Mouse (Mus musculus) C2C12 (cell line): ENCODE data around the gene Rps28. TPM values are rescaled to one million over a fixed set of nuclear protein-coding genes. Genes with fewer than 3 reads are reported as not detected.

Experiments
- H3K27me3 ChIP-seq: one replicate; pipeline ENCODE4 v1.6.1; 2011; ENCODE audit not compliant: control insufficient read depth, insufficient read depth, insufficient read length
- H3K36me3 ChIP-seq: one replicate; pipeline ENCODE4 v1.6.1; 2011; ENCODE audit not compliant: control insufficient read depth, insufficient read depth
- H3K4me3 ChIP-seq: one replicate; pipeline ENCODE4 v1.5.1; 2011; ENCODE audit warnings: mild to moderate bottlenecking, control low read depth; ENCODE audit not compliant: poor library complexity, insufficient read depth, severe bottlenecking
- H3K79me2 ChIP-seq: one replicate; pipeline ENCODE4 v1.6.1; 2011; ENCODE audit not compliant: control insufficient read depth, insufficient read depth
- H3K79me3 ChIP-seq: one replicate; pipeline ENCODE4 v1.6.1; 2011; ENCODE audit warnings: low read depth, control low read depth
- H3ac ChIP-seq: one replicate; pipeline ENCODE3; 2011; ENCODE audit warnings: low read depth; ENCODE audit not compliant: control insufficient read depth, insufficient read length
- CEBPB ChIP-seq: IDR thresholded peaks from one replicate; pipeline ENCODE4 v1.6.1; 2011; ENCODE audit warnings: low read depth, mild to moderate bottlenecking, control low read depth, moderate library complexity
- CTCF ChIP-seq: IDR thresholded peaks from one replicate; pipeline ENCODE4 v1.5.1; 2011; ENCODE audit not compliant: control insufficient read depth, insufficient read depth, insufficient read length
- FOSL1 ChIP-seq: IDR thresholded peaks from one replicate; pipeline ENCODE4 v1.8.0; 2011; ENCODE audit warnings: mild to moderate bottlenecking, low read length; ENCODE audit not compliant: poor library complexity, insufficient read depth, severe bottlenecking
- MAX ChIP-seq: IDR thresholded peaks from one replicate; pipeline ENCODE4 v1.6.1; 2011; ENCODE audit warnings: mild to moderate bottlenecking, control low read depth
- MYOD1 ChIP-seq: IDR thresholded peaks from one replicate; pipeline ENCODE4 v1.6.1; 2011; ENCODE audit warnings: low read depth; ENCODE audit not compliant: control insufficient read depth, insufficient read length
- MYOG ChIP-seq: IDR thresholded peaks from one replicate; pipeline ENCODE4 v1.6.1; 2011; ENCODE audit not compliant: control insufficient read depth, insufficient read length; ENCODE audit errors: extremely low read depth
- USF1 ChIP-seq: IDR thresholded peaks from one replicate; pipeline ENCODE4 v1.6.1; 2011; ENCODE audit warnings: low read depth, mild to moderate bottlenecking, control low read depth, moderate library complexity
- polyA plus RNA-seq: library from polyadenylated mRNA; unstranded; fragments of >200 nt; fragmentation: generic; extraction: Trizol; gene quantifications from one replicate; pipeline ENCODE4 v1.2.1, GENCODE M21; 2012; ENCODE audit warnings: missing spikeins

Gene Rps28
- polyA plus RNA-seq, 1 experiment, result 8,619 TPM

DNA sequence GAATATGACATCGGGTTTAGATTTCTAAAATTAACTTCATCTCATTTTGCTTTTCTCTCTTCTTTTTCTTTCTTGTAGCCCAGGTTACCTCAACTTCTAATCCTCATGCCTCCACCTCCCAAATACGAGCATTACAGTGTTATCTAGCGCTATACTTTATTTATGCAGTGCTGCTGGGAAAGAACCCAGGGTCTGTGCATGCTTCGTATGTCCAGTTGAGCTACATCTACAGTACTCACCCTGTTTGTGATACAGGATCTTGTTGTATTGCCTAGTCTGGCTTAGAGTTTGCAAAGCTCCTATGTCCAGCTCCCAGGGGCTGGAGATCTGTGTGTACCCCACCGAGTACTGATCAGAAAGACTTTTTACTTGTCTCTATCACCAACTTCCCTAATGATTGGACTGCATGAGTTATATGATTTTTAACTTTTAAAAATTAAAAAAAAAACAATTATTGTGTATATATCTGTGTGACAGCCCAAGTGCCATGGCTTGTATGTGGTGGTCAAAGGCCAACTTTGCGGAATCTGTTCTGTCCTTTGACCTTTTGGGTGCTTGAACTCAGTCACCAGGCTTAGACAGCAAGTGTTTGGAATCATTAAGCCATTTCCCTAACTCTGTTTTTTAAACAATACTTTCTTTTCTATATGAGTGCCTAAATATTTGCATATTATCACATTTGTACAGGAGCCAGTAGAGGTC lies 50.3 kb downstream of the Rps28 start:
- Histone ChIP-seq H3K36me3 (peaks cover 48% of the 10 kb centered on the region), H3ac (no peak overlapping the region), H3K79me2 (peaks cover 23% of the 10 kb centered on the region), H3K79me3 (peaks cover 8% of the 10 kb centered on the region), H3K27me3 (no peaks in the 10 kb centered on the region), H3K4me3 (no peak overlapping the region)
- no peak for TF ChIP-seq CEBPB

GRCm38 (mm10) chr17:33773426-33773825 lies 50.9 kb downstream of the Rps28 start:
- Histone ChIP-seq H3K4me3 (no peak overlapping the region), H3K27me3 (no peaks in the 10 kb centered on the region), H3K79me2 (peaks cover 17% of the 10 kb centered on the region), H3K36me3 (peaks cover 43% of the 10 kb centered on the region), H3ac (no peak overlapping the region), H3K79me3 (peaks cover 6% of the 10 kb centered on the region)
- no peak for TF ChIP-seq USF1
- TF ChIP-seq MAX, result no peak
- no peak for TF ChIP-seq CEBPB
- no peak for TF ChIP-seq FOSL1

DNA sequence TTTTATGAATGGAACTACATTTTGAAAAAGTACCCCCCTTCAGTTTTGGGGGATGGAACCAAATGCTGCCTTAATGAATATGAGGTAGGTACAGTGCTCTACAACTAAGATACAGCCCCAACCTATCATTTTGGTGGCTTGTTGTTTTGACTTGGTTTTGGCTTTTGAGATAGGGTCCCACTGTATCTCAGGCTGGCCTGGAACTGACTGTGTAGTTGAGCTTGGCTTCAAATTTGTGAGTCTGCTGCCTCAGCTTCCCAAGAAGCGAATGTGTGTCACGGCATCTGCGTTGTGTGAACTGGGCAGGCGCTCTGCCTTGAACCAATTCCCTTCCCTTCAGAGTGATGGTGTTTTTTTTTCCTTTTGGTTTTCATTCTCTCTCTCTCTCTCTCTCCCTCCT lies 52.7 kb downstream of the Rps28 start:
- Histone ChIP-seq H3K36me3 (peaks cover 25% of the 10 kb centered on the region), H3K79me2 (no peaks in the 10 kb centered on the region), H3ac (no peak overlapping the region), H3K79me3 (no peaks in the 10 kb centered on the region), H3K27me3 (no peaks in the 10 kb centered on the region), H3K4me3 (no peak overlapping the region)
- TF ChIP-seq CEBPB (no peak), USF1 (no peak), FOSL1 (no peak), MAX (no peak), MYOD1 (no peak), MYOG (no peak), CTCF (no peak)

Other genes starting within 250 kb of the Rps28 start
- gene Zfp414, start 195.5 kb downstream of the Rps28 start, polyA plus RNA-seq, result 25.1 TPM
- not detected for gene Pram1, start 186.5 kb downstream of the Rps28 start, polyA plus RNA-seq
- 129 TPM for gene Hnrnpm, start 137.7 kb downstream of the Rps28 start, polyA plus RNA-seq
- 30.9 TPM for gene March2, start 105.9 kb downstream of the Rps28 start, polyA plus RNA-seq
- gene Rab11b, start 64.0 kb downstream of the Rps28 start, polyA plus RNA-seq, result 97.3 TPM
- gene Angptl4, start 42.7 kb downstream of the Rps28 start, polyA plus RNA-seq, result 212 TPM
- gene Kank3, start 14.0 kb downstream of the Rps28 start, polyA plus RNA-seq, result 5.0 TPM
- 493 TPM for gene Ndufa7, start within 50 bp of the Rps28 start, polyA plus RNA-seq
- 77.8 TPM for gene Cd320, start 18.5 kb upstream of the Rps28 start, polyA plus RNA-seq
- not detected for gene Gm7029, start 49.3 kb upstream of the Rps28 start, polyA plus RNA-seq
- gene Kifc1, start 66.1 kb upstream of the Rps28 start, polyA plus RNA-seq, result 68.6 TPM
- not detected for gene Platr17, start 80.6 kb upstream of the Rps28 start, polyA plus RNA-seq
- 19.3 TPM for gene Daxx, start 84.9 kb upstream of the Rps28 start, polyA plus RNA-seq
- gene Tapbp, start 91.3 kb upstream of the Rps28 start, polyA plus RNA-seq, result 30.5 TPM
- 30.3 TPM for gene Zbtb22, start 91.3 kb upstream of the Rps28 start, polyA plus RNA-seq
- 31.7 TPM for gene Rgl2, start 105.0 kb upstream of the Rps28 start, polyA plus RNA-seq
- 130 TPM for gene Pfdn6, start 115.8 kb upstream of the Rps28 start, polyA plus RNA-seq
- gene Wdr46, start 116.1 kb upstream of the Rps28 start, polyA plus RNA-seq, result 64.8 TPM
- 1.5 TPM for gene B3galt4, start 126.9 kb upstream of the Rps28 start, polyA plus RNA-seq
- 24.4 TPM for gene Vps52, start 131.2 kb upstream of the Rps28 start, polyA plus RNA-seq
- 517 TPM for gene Rps18, start 131.4 kb upstream of the Rps28 start, polyA plus RNA-seq
- gene H2-K1, start 175.8 kb upstream of the Rps28 start, polyA plus RNA-seq, result 19.0 TPM
- gene Ring1, start 200.1 kb upstream of the Rps28 start, polyA plus RNA-seq, result 26.8 TPM
- gene H2-Ke6, start 203.5 kb upstream of the Rps28 start, polyA plus RNA-seq, result 17.6 TPM
- 175 TPM for gene Slc39a7, start 207.1 kb upstream of the Rps28 start, polyA plus RNA-seq
- 39.0 TPM for gene Rxrb, start 207.2 kb upstream of the Rps28 start, polyA plus RNA-seq
- gene Col11a2, start 214.9 kb upstream of the Rps28 start, polyA plus RNA-seq, result 0.77 TPM